Mouse (Mus musculus): ENCODE data around the gene Bcas3. TPM values are rescaled to one million over a fixed set of nuclear protein-coding genes. Genes with fewer than 3 reads are reported as not detected.

The Bcas3 gene
- polyA plus RNA-seq, 1 experiment from 2014 or later = 26.9 TPM

- WGBS (ENCODE audit: missing documents) = 74% methylated on average over 7 of the region's 8 CpGs
- Histone ChIP-seq H3K27ac (no peak overlapping the region), H3K36me3 (ENCODE audit: inconsistent target) (no peaks in the 10 kb centered on the region), H3K4me3 (ENCODE audit: inconsistent target) (no peak overlapping the region), H3K79me2 (ENCODE audit: inconsistent target) (no peaks in the 10 kb centered on the region)
Measured at GRCm38 (mm10) chr11:85687816-85688439, 335.0 kb downstream of the Bcas3 start.

GRCm38 (mm10) chr11:85688440-85688838 is 335.5 kb downstream of the Bcas3 start:
- no peaks in the 10 kb centered on the region for H3K36me3 ChIP-seq (ENCODE audit: inconsistent target)
- H3K79me2 ChIP-seq (ENCODE audit: inconsistent target) = no peaks in the 10 kb centered on the region
- 81% methylated on average over 6 of the region's 6 CpGs for WGBS (ENCODE audit: missing documents)
- no peak overlapping the region for H3K4me3 ChIP-seq (ENCODE audit: inconsistent target)
- H3K27ac ChIP-seq = no peak overlapping the region

- Histone ChIP-seq H3K79me2 (ENCODE audit: inconsistent target) (no peaks in the 10 kb centered on the region), H3K36me3 (ENCODE audit: inconsistent target) (no peaks in the 10 kb centered on the region), H3K27ac (no peak overlapping the region), H3K4me3 (ENCODE audit: inconsistent target) (no peak overlapping the region)
- 79% methylated on average over 5 of the region's 5 CpGs for WGBS (ENCODE audit: missing documents)
Measured at GRCm38 (mm10) chr11:85689226-85689625, 336.3 kb downstream of the Bcas3 start.

- H3K79me2 ChIP-seq (ENCODE audit: inconsistent target) = no peaks in the 10 kb centered on the region
- no peaks in the 10 kb centered on the region for H3K36me3 ChIP-seq (ENCODE audit: inconsistent target)
- H3K27ac ChIP-seq = no peak overlapping the region
- H3K4me3 ChIP-seq (ENCODE audit: inconsistent target) = no peak overlapping the region
- 80% methylated on average over 5 of the region's 5 CpGs for WGBS (ENCODE audit: missing documents)
Measured at GRCm38 (mm10) chr11:85691285-85691684, 338.3 kb downstream of the Bcas3 start.

GRCm38 (mm10) chr11:85695614-85696263 is 342.8 kb downstream of the Bcas3 start:
- 93% methylated on average over 16 of the region's 16 CpGs for WGBS (ENCODE audit: missing documents)
- no peak overlapping the region for H3K27ac ChIP-seq
- no peaks in the 10 kb centered on the region for H3K79me2 ChIP-seq (ENCODE audit: inconsistent target)
- H3K4me3 ChIP-seq (ENCODE audit: inconsistent target) = no peak overlapping the region
- H3K36me3 ChIP-seq (ENCODE audit: inconsistent target) = no peaks in the 10 kb centered on the region

GRCm38 (mm10) chr11:85696491-85697398 is 343.8 kb downstream of the Bcas3 start:
- Histone ChIP-seq H3K27ac (no peak overlapping the region), H3K36me3 (ENCODE audit: inconsistent target) (no peaks in the 10 kb centered on the region), H3K4me3 (ENCODE audit: inconsistent target) (no peak overlapping the region), H3K79me2 (ENCODE audit: inconsistent target) (no peaks in the 10 kb centered on the region)
- 96% methylated on average over 14 of the region's 14 CpGs for WGBS (ENCODE audit: missing documents)

GRCm38 (mm10) chr11:85697468-85697867 is 344.5 kb downstream of the Bcas3 start:
- no peaks in the 10 kb centered on the region for H3K79me2 ChIP-seq (ENCODE audit: inconsistent target)
- no peak overlapping the region for H3K27ac ChIP-seq
- no peak overlapping the region for H3K4me3 ChIP-seq (ENCODE audit: inconsistent target)
- no peaks in the 10 kb centered on the region for H3K36me3 ChIP-seq (ENCODE audit: inconsistent target)
- WGBS (ENCODE audit: missing documents) = 36% methylated on average over 4 of the region's 4 CpGs

- no peak overlapping the region for H3K27ac ChIP-seq
Measured at GRCm38 (mm10) chr11:85698242-85698641, 345.3 kb downstream of the Bcas3 start.

GRCm38 (mm10) chr11:85704062-85704748 is 351.2 kb downstream of the Bcas3 start:
- no peak overlapping the region for H3K4me3 ChIP-seq (ENCODE audit: inconsistent target)
- H3K27ac ChIP-seq = no peak overlapping the region
- no peaks in the 10 kb centered on the region for H3K36me3 ChIP-seq (ENCODE audit: inconsistent target)
- no peaks in the 10 kb centered on the region for H3K79me2 ChIP-seq (ENCODE audit: inconsistent target)
- 97% methylated on average over 4 of the region's 4 CpGs for WGBS (ENCODE audit: missing documents)

More at GRCm38 (mm10) chr11:85698242-85698641, 345.3 kb downstream of the Bcas3 start:
- Histone ChIP-seq H3K79me2 (ENCODE audit: inconsistent target) (no peaks in the 10 kb centered on the region), H3K36me3 (ENCODE audit: inconsistent target) (no peaks in the 10 kb centered on the region), H3K4me3 (ENCODE audit: inconsistent target) (no peak overlapping the region)
- WGBS (ENCODE audit: missing documents) = 95% methylated on average over 11 of the region's 11 CpGs

GRCm38 (mm10) chr11:85706630-85707029 is 353.7 kb downstream of the Bcas3 start:
- no peaks in the 10 kb centered on the region for H3K36me3 ChIP-seq (ENCODE audit: inconsistent target)
- H3K4me3 ChIP-seq (ENCODE audit: inconsistent target) = no peak overlapping the region
- H3K79me2 ChIP-seq (ENCODE audit: inconsistent target) = no peaks in the 10 kb centered on the region
- 40% methylated on average over 1 of the region's 1 CpGs for WGBS (ENCODE audit: missing documents)
- H3K27ac ChIP-seq = no peak overlapping the region

- Histone ChIP-seq H3K36me3 (ENCODE audit: inconsistent target) (no peaks in the 10 kb centered on the region), H3K79me2 (ENCODE audit: inconsistent target) (no peaks in the 10 kb centered on the region), H3K27ac (no peak overlapping the region), H3K4me3 (ENCODE audit: inconsistent target) (no peak overlapping the region)
- 91% methylated on average over 1 of the region's 1 CpGs for WGBS (ENCODE audit: missing documents)
Measured at GRCm38 (mm10) chr11:85707496-85707895, 354.5 kb downstream of the Bcas3 start.

GRCm38 (mm10) chr11:85709147-85709546 is 356.2 kb downstream of the Bcas3 start:
- Histone ChIP-seq H3K4me3 (ENCODE audit: inconsistent target) (no peak overlapping the region), H3K27ac (no peak overlapping the region), H3K79me2 (ENCODE audit: inconsistent target) (no peaks in the 10 kb centered on the region), H3K36me3 (ENCODE audit: inconsistent target) (no peaks in the 10 kb centered on the region)
- WGBS (ENCODE audit: missing documents) = 88% methylated on average over 6 of the region's 6 CpGs

GRCm38 (mm10) chr11:85710155-85710554 is 357.2 kb downstream of the Bcas3 start:
- WGBS (ENCODE audit: missing documents) = 80% methylated on average over 7 of the region's 7 CpGs
- no peaks in the 10 kb centered on the region for H3K36me3 ChIP-seq (ENCODE audit: inconsistent target)
- no peaks in the 10 kb centered on the region for H3K79me2 ChIP-seq (ENCODE audit: inconsistent target)
- H3K27ac ChIP-seq = no peak overlapping the region
- no peak overlapping the region for H3K4me3 ChIP-seq (ENCODE audit: inconsistent target)

- Histone ChIP-seq H3K27ac (no peak overlapping the region), H3K79me2 (ENCODE audit: inconsistent target) (no peaks in the 10 kb centered on the region), H3K36me3 (ENCODE audit: inconsistent target) (no peaks in the 10 kb centered on the region), H3K4me3 (ENCODE audit: inconsistent target) (no peak overlapping the region)
- WGBS (ENCODE audit: missing documents) = 95% methylated on average over 8 of the region's 8 CpGs
Measured at GRCm38 (mm10) chr11:85712026-85712804, 359.2 kb downstream of the Bcas3 start.

Data from macrophage (primary cell).